Comparison of ENCODE assay signal across 33 mouse cellular contexts in the genomic region with DNA sequence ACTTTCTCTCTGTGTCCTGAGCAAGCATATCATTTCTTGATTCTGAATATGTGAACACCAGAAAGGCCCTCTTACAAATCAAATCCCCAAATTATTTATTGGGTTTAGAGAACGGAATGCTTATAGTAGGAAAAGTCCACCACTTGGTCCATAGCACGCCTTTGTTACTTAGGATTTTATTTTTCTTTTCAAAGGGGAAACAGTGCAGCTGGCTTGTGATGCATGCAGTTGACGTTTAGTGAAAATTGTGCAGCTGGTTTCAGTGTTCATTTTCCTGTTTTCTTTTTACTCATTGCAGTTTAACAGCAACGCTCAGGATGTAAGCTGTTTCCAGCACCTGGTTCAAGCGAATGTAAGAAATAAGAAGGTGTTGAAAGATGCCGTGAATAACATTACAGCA.
"Had no signal": no experiment of that assay in that cellular context is flagged by ENCODE, and none has a peak within 500 bp of the region (broad histone marks: within the 10 kb centered on the region; RNA-seq: fewer than 3 reads in every experiment).

No protein-coding gene starts in this region.

- H3K9ac ChIP-seq: limb, embryonic 12.5 days; limb, embryonic 13.5 days; limb, embryonic 15.5 days; liver, embryonic 12.5 days; liver, embryonic 13.5 days; liver, embryonic 14.5 days; liver, embryonic 15.5 days; liver, postnatal 0 days; lung, embryonic 14.5 days; lung, embryonic 15.5 days; midbrain, embryonic 12.5 days; midbrain, embryonic 13.5 days; midbrain, embryonic 15.5 days; neural tube, embryonic 12.5 days; neural tube, embryonic 13.5 days had no signal

- DNase-seq: left cerebral cortex, postnatal 4 days; liver; liver, embryonic 13.5 days; liver, postnatal 0 days; lung, adult 18-20 months; lung, adult 2 months; lung, embryonic 14.5 days; lung, postnatal 10 days; lung, postnatal 14 days; lung, postnatal 36 days; lung, postnatal 4 days; midbrain, embryonic 14.5 days had no signal

- ATAC-seq: liver, embryonic 12.5 days; liver, postnatal 0 days; lung, postnatal 0 days; midbrain, embryonic 13.5 days; midbrain, embryonic 15.5 days; midbrain, embryonic 16.5 days had no signal

- H3K27ac ChIP-seq: limb, embryonic 10.5 days; limb, embryonic 12.5 days; limb, embryonic 13.5 days; limb, embryonic 15.5 days; liver, embryonic 12.5 days; liver, embryonic 13.5 days; liver, embryonic 14.5 days; liver, embryonic 15.5 days; lung, embryonic 15.5 days; macrophage; midbrain, embryonic 10.5 days; midbrain, embryonic 12.5 days; midbrain, embryonic 13.5 days; midbrain, embryonic 15.5 days; neural tube, embryonic 12.5 days; neural tube, embryonic 13.5 days had no signal

- H3K27me3 ChIP-seq: limb, embryonic 12.5 days; limb, embryonic 13.5 days; limb, embryonic 15.5 days; liver, embryonic 12.5 days; liver, embryonic 13.5 days; liver, embryonic 15.5 days; lung, embryonic 15.5 days; megakaryocyte, embryonic 14.5 days; midbrain, embryonic 12.5 days; midbrain, embryonic 13.5 days; midbrain, embryonic 15.5 days; neural tube, embryonic 12.5 days; neural tube, embryonic 13.5 days had no signal

- H3K9me3 ChIP-seq: limb, embryonic 10.5 days; limb, embryonic 12.5 days; limb, embryonic 13.5 days; limb, embryonic 15.5 days; liver, embryonic 12.5 days; liver, embryonic 13.5 days; liver, embryonic 15.5 days; lung, embryonic 15.5 days; megakaryocyte, embryonic 14.5 days; midbrain, embryonic 10.5 days; midbrain, embryonic 12.5 days; midbrain, embryonic 13.5 days; midbrain, embryonic 15.5 days; neural tube, embryonic 12.5 days; neural tube, embryonic 13.5 days had no signal

- H3K4me2 ChIP-seq: limb, embryonic 12.5 days; limb, embryonic 13.5 days; limb, embryonic 15.5 days; liver, embryonic 11.5 days; liver, embryonic 12.5 days; liver, embryonic 13.5 days; liver, embryonic 15.5 days; lung, embryonic 14.5 days; lung, embryonic 15.5 days; midbrain, embryonic 11.5 days; midbrain, embryonic 12.5 days; midbrain, embryonic 13.5 days; midbrain, embryonic 15.5 days; neural tube, embryonic 12.5 days; neural tube, embryonic 13.5 days had no signal

- H3K4me3 ChIP-seq: limb, embryonic 10.5 days; limb, embryonic 12.5 days; limb, embryonic 13.5 days; limb, embryonic 15.5 days; liver, embryonic 12.5 days; liver, embryonic 13.5 days; liver, embryonic 15.5 days; lung, embryonic 15.5 days; megakaryocyte, embryonic 14.5 days; midbrain, embryonic 10.5 days; midbrain, embryonic 12.5 days; midbrain, embryonic 13.5 days; midbrain, embryonic 15.5 days; myocyte; neural tube, embryonic 12.5 days; neural tube, embryonic 13.5 days had no signal

- H3K4me1 ChIP-seq: limb, embryonic 10.5 days; limb, embryonic 12.5 days; limb, embryonic 13.5 days; limb, embryonic 15.5 days; liver, embryonic 12.5 days; liver, embryonic 13.5 days; liver, embryonic 15.5 days; lung, embryonic 15.5 days; megakaryocyte, embryonic 14.5 days; midbrain, embryonic 10.5 days; midbrain, embryonic 12.5 days; midbrain, embryonic 13.5 days; midbrain, embryonic 15.5 days; neural tube, embryonic 12.5 days had no signal

- H3K36me3 ChIP-seq: limb, embryonic 10.5 days; limb, embryonic 12.5 days; limb, embryonic 13.5 days; limb, embryonic 15.5 days; liver, embryonic 12.5 days; liver, embryonic 13.5 days; liver, embryonic 15.5 days; lung, embryonic 15.5 days; midbrain, embryonic 10.5 days; midbrain, embryonic 12.5 days; midbrain, embryonic 13.5 days; midbrain, embryonic 15.5 days; neural tube, embryonic 12.5 days; neural tube, embryonic 13.5 days had no signal
